Mouse (Mus musculus): Measurements from ENCODE around the gene Abcf1.

GRCm38 (mm10) chr17:36017046-36017445 is 47.5 kb upstream of the Abcf1 start:
- TF ChIP-seq POLR2A (IDR thresholded peaks at IDR 0.05; ENCODE audit: borderline replicate concordance, low read depth, low read length) (no peak), CTCF (IDR thresholded peaks at IDR 0.05; ENCODE audit: low read depth, low read length) (no peak)

All from bone marrow macrophage, adult 2 months (primary cell).